Mouse (Mus musculus): ENCODE results near the gene Vmn2r113.
"Not testable (repeated sequence)": the region's sequence is repeated elsewhere in the genome, so short reads cannot be mapped to it uniquely, and the experiment has no call there.

Gene Vmn2r113

GRCm38 (mm10) chr17:22942684-22943083, at the start of gene Vmn2r113:
TSS of gene Vmn2r113 (plus strand) at chr17:22942984.
- DNase-seq = not testable (repeated sequence)
